Mouse (Mus musculus) kidney, embryonic 15.5 days (tissue): Measurements from ENCODE around the gene Khk. TPM values are rescaled to one million over a fixed set of nuclear protein-coding genes. Genes with fewer than 3 reads are reported as not detected.

Experiments used
- ATAC-seq: fragments of 200-750 bp; cut with Nextera tagmentation; replicated peaks from 2 replicates; pipeline ENCODE4 v1.8.0; 2017; ENCODE audit warnings: moderate TSS enrichment; ENCODE audit not compliant: low FRiP score
- H3K27ac ChIP-seq: fragments of 300-500 bp; sonication (generic); 2 replicates; pipeline ENCODE4 v1.5.1; 2015; ENCODE audit warnings: mild to moderate bottlenecking, inconsistent platforms
- H3K27me3 ChIP-seq: fragments of 300-500 bp; sonication (generic); 2 replicates; pipeline ENCODE4 v1.6.1; 2015; ENCODE audit warnings: inconsistent platforms
- H3K36me3 ChIP-seq: fragments of 300-500 bp; sonication (generic); 2 replicates; pipeline ENCODE4 v1.6.1; 2015; ENCODE audit warnings: inconsistent platforms
- H3K4me1 ChIP-seq: fragments of 300-500 bp; sonication (generic); 2 replicates; pipeline ENCODE4 v1.6.1; 2015; ENCODE audit warnings: inconsistent platforms
- H3K4me2 ChIP-seq: fragments of 300-500 bp; sonication (generic); 2 replicates; pipeline ENCODE4 v1.6.1; 2015; ENCODE audit warnings: moderate library complexity, mild to moderate bottlenecking, inconsistent platforms
- H3K4me3 ChIP-seq: fragments of 300-500 bp; sonication (generic); replicated peaks from 2 replicates; pipeline ENCODE4 v1.5.1; 2015; ENCODE audit warnings: mild to moderate bottlenecking, inconsistent platforms
- H3K9ac ChIP-seq: fragments of 300-500 bp; sonication (generic); 2 replicates; pipeline ENCODE4 v1.6.1; 2015; ENCODE audit warnings: mild to moderate bottlenecking, inconsistent platforms
- H3K9me3 ChIP-seq: fragments of 300-500 bp; sonication (generic); replicated peaks from 2 replicates; pipeline ENCODE4 v1.6.1; 2016; ENCODE audit warnings: inconsistent platforms
- WGBS: fragments of 180-500 bp; shearing (Covaris S2); methylation state at CpG from one replicate; pipeline ENCODE4 v1.1.7; 2015; ENCODE audit warnings: mixed read lengths; 5-methylcytosine and 5-hydroxymethylcytosine counted together
- polyA plus RNA-seq: library from polyadenylated mRNA; unstranded; fragments of >200 nt; fragmentation: Nextera tagmentation; extraction: Ambion mirVana; gene quantifications from 2 replicates; pipeline ENCODE4 v1.2.1, GENCODE M21; 2015

Khk gene
- polyA plus RNA-seq, 1 experiment from 2014 or later = 29.7 TPM

- peak overlapping the region; percentile 56 for H3K4me3 ChIP-seq
- peak overlapping the region; percentile 62 for H3K4me2 ChIP-seq
- H3K9ac ChIP-seq = peak overlapping the region; percentile 64
- H3K27me3 ChIP-seq = no peaks in the 10 kb centered on the region
- ATAC-seq = no peak
- peaks cover 32% of the 10 kb centered on the region for H3K36me3 ChIP-seq
- peaks cover 88% of the 10 kb centered on the region for H3K4me1 ChIP-seq
- H3K27ac ChIP-seq = peak overlapping the region; percentile 96
- 40% methylated on average over 6 of the region's 6 CpGs for WGBS
- H3K9me3 ChIP-seq = no peaks in the 10 kb centered on the region
Observed at GRCm38 (mm10) chr5:30914849-30915248, 6.4 kb upstream of the Khk start.

DNA sequence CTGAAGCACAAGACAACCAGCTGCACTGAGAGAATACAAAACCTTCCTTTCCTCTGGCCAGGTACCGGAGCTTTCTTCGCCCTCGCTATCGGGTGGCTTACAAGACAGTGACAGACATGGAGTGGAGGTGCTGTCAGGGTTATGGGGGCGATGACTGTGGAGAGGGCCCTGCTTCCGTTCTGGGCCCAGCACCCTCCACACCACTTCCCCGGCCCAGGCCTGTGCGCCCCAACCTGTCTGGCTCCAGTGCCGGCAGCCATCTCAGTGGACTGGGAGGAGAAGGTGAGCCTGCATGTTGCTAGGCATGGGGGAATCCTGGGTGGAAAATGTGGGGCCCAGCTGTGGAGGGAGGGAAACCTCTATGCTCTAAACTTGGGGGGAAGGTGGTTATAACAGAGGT is 5.8 kb upstream of the Khk start:
- Histone ChIP-seq H3K36me3 (peaks cover 38% of the 10 kb centered on the region), H3K27me3 (no peaks in the 10 kb centered on the region), H3K4me2 (peak overlapping the region; percentile 62), H3K9ac (peak overlapping the region; percentile 64), H3K4me3 (peak overlapping the region; percentile 56), H3K9me3 (no peaks in the 10 kb centered on the region), H3K27ac (peak overlapping the region; percentile 96), H3K4me1 (peaks cover 90% of the 10 kb centered on the region)
- ATAC-seq = peak; percentile 15
- WGBS = 36% methylated on average over 9 of the region's 9 CpGs

DNA sequence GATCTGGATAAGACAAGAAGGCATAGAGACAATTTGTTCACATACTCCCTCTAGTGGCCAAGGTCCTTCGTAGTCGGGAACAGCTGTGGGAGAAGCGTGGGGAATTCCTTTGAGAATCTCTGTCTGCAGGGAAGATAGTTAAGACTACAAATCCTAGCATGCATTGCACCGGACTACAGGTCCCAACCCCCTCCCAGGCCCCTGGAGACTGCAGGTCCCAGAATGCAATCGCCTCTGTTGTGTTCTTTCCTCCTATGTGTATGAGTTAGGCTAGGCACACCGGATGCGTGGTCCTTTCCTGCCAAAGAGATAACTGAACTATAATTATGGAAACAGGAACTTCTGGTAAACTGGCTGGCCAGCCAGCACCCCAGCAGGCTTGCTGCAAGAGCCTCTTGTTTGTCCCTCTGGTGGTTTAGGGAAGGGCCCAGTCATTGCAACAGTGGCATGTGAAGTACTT is 5.2 kb upstream of the Khk start:
- Histone ChIP-seq H3K4me1 (peaks cover 90% of the 10 kb centered on the region), H3K4me3 (peak overlapping the region; percentile 56), H3K9me3 (no peaks in the 10 kb centered on the region), H3K27ac (peak overlapping the region; percentile 96), H3K9ac (0 out of 2 replicates have a peak overlapping the region, but pooled peaks have one; percentile 31), H3K36me3 (peaks cover 43% of the 10 kb centered on the region), H3K27me3 (no peaks in the 10 kb centered on the region), H3K4me2 (peak overlapping the region; percentile 62)
- WGBS = 5% methylated on average over 7 of the region's 7 CpGs
- peak; percentile 72 for ATAC-seq

DNA sequence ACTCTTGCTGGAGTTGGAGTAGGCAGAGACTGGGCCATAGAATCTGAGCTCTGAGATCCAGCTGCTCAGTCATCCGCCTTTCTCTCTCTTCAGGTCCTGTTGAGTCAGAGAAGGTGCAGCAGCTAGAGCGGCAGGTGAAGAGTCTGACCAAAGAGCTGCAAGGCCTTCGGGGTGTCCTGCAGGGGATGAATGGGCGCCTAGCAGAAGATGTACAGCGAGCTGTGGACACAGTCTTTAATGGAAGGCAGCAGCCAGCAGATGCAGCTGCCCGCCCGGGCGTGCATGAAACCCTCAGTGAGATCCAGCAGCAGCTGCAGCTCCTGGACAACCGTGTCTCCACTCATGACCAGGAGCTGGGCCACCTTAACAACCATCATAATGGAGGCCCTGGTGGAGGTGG is 4.4 kb upstream of the Khk start:
- peaks cover 88% of the 10 kb centered on the region for H3K4me1 ChIP-seq

GRCm38 (mm10) chr5:30917348-30917747 is 3.9 kb upstream of the Khk start:
- peaks cover 45% of the 10 kb centered on the region for H3K36me3 ChIP-seq
- H3K27ac ChIP-seq = 0 out of 2 replicates have a peak overlapping the region, but pooled peaks have one; percentile 14
- no peak overlapping the region for H3K4me3 ChIP-seq
- H3K9ac ChIP-seq = no peak overlapping the region
- no peak for ATAC-seq
- H3K4me2 ChIP-seq = no peak overlapping the region
- no peaks in the 10 kb centered on the region for H3K9me3 ChIP-seq
- peaks cover 88% of the 10 kb centered on the region for H3K4me1 ChIP-seq
- WGBS = 91% methylated on average over 11 of the region's 11 CpGs
- H3K27me3 ChIP-seq = no peaks in the 10 kb centered on the region

More for the DNA sequence above, 4.4 kb upstream of the Khk start:
- H3K9me3 ChIP-seq = no peaks in the 10 kb centered on the region
- peak overlapping the region; percentile 62; the same call in 1 of the 2 replicates for H3K4me2 ChIP-seq
- ATAC-seq = no peak
- no peaks in the 10 kb centered on the region for H3K27me3 ChIP-seq
- no peak overlapping the region for H3K4me3 ChIP-seq
- 94% methylated on average over 9 of the region's 9 CpGs for WGBS
- no peak overlapping the region for H3K9ac ChIP-seq
- H3K27ac ChIP-seq = no peak overlapping the region
- H3K36me3 ChIP-seq = peaks cover 45% of the 10 kb centered on the region

DNA sequence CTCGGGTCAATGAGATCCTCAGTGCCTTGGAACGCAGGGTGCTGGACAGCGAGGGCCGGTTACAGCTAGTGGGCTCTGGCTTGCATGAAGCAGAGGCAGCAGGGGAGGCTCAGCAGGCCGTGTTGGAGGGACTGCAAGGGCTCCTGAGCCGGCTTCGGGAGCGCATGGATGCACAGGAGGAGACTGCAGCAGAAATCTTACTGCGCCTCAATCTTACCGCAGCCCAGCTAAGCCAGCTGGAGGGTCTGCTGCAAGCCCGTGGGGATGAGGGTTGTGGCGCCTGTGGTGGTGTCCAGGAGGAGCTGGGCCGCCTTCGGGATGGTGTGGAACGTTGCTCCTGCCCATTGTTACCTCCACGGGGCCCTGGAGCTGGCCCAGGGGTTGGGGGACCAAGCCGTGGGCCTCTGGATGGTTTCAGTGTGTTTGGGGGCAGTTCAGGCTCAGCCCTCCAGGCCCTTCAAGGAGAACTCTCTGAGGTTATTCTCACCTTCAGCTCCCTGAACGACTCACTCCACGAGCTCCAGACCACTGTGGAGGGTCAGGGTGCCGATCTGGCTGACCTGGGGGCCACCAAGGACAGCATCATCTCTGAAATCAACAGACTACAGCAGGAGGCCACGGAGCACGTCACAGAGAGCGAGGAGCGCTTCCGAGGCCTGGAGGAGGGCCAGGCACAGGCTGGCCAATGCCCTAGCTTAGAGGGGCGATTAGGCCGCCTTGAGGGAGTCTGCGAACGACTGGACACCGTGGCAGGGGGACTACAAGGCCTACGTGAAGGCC is 3.1 kb upstream of the Khk start:
- H3K36me3 ChIP-seq = peaks cover 45% of the 10 kb centered on the region
- no peaks in the 10 kb centered on the region for H3K9me3 ChIP-seq
- peaks cover 88% of the 10 kb centered on the region for H3K4me1 ChIP-seq
- H3K9ac ChIP-seq = no peak overlapping the region
- H3K4me3 ChIP-seq = no peak overlapping the region
- peak overlapping the region; percentile 9; the same call in 1 of the 2 replicates for H3K27ac ChIP-seq
- 86% methylated on average over 31 of the region's 31 CpGs for WGBS
- H3K27me3 ChIP-seq = no peaks in the 10 kb centered on the region
- no peak for ATAC-seq
- H3K4me2 ChIP-seq = no peak overlapping the region

DNA sequence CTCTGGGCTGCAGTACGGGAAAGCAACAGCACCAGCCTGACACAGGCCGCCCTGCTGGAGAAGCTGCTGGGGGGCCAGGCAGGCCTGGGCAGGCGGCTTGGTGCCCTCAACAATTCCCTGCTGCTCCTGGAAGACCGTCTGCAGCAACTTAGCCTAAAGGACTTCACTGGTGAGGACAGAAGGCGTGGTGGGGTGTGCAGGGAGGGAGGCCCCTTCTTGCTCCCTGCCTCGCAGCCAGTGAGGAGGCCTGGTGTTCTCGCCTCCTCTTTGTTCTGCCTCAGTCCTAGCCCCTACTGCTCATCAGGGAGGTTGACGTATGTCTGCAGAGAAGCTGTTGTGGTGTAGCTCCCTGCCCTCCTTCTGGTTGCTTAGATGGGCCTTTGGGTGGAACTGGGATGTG is 2.5 kb upstream of the Khk start:
- ATAC-seq = no peak
- Histone ChIP-seq H3K27me3 (no peaks in the 10 kb centered on the region), H3K9ac (no peak overlapping the region), H3K4me3 (no peak overlapping the region), H3K9me3 (no peaks in the 10 kb centered on the region), H3K27ac (no peak overlapping the region), H3K4me1 (peaks cover 82% of the 10 kb centered on the region), H3K4me2 (no peak overlapping the region), H3K36me3 (peaks cover 45% of the 10 kb centered on the region)
- 85% methylated on average over 8 of the region's 8 CpGs for WGBS

DNA sequence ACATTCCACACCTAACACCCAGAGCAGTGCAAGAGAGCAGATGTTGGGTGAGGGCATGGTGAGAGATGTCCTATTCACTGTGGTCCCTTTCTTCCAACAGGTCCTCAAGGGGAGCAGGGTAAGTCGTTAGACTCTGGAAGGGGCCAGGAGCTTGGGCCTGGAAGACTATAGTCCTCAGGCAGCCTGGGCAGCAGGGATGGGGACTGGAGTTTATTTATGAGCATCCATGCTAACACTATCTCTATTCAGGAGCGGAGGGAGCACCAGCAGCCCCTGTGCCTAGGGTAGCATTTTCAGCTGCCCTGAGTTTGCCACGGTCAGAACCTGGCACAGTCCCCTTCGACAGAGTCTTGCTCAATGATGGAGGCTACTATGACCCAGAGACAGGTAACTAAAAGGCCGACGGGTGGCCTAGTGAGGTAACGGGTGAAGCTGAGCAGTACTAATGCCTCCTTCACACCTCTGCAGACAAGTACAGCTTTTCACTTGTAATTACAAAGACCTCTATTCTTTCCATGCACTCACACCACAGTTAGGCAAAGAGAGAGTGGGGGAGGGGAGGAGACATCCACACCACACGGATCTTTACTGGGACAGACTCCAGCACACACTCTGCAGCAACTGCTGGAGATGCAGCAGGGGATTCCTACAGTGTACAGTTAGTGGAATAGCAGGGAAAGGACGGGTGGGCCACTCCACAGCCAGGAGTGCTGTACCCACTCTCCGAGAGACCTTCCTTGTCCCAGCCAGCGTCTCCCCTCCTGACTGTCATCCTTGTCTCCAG is 1.2 kb upstream of the Khk start:
- no peak overlapping the region for H3K4me3 ChIP-seq
- no peaks in the 10 kb centered on the region for H3K9me3 ChIP-seq
- peak overlapping the region; percentile 75; the same call in 1 of the 2 replicates for H3K4me2 ChIP-seq
- ATAC-seq = no peak
- peaks cover 48% of the 10 kb centered on the region for H3K36me3 ChIP-seq
- H3K4me1 ChIP-seq = peaks cover 69% of the 10 kb centered on the region
- H3K9ac ChIP-seq = no peak overlapping the region
- 68% methylated on average over 11 of the region's 11 CpGs for WGBS
- peak overlapping the region; percentile 95; the same call in 1 of the 2 replicates for H3K27ac ChIP-seq
- H3K27me3 ChIP-seq = no peaks in the 10 kb centered on the region

- no peaks in the 10 kb centered on the region for H3K9me3 ChIP-seq
- peak overlapping the region; percentile 95; the same call in 1 of the 2 replicates for H3K27ac ChIP-seq
- H3K4me1 ChIP-seq = peaks cover 63% of the 10 kb centered on the region
- no peaks in the 10 kb centered on the region for H3K27me3 ChIP-seq
- H3K4me2 ChIP-seq = peak overlapping the region; percentile 75
- no peak overlapping the region for H3K9ac ChIP-seq
- ATAC-seq = no peak
- 68% methylated on average over 19 of the region's 19 CpGs for WGBS
- peaks cover 51% of the 10 kb centered on the region for H3K36me3 ChIP-seq
- H3K4me3 ChIP-seq = 0 out of 2 replicates have a peak overlapping the region, but pooled peaks have one; percentile 57
Observed at GRCm38 (mm10) chr5:30920621-30921020, 610 bp upstream of the Khk start.

DNA sequence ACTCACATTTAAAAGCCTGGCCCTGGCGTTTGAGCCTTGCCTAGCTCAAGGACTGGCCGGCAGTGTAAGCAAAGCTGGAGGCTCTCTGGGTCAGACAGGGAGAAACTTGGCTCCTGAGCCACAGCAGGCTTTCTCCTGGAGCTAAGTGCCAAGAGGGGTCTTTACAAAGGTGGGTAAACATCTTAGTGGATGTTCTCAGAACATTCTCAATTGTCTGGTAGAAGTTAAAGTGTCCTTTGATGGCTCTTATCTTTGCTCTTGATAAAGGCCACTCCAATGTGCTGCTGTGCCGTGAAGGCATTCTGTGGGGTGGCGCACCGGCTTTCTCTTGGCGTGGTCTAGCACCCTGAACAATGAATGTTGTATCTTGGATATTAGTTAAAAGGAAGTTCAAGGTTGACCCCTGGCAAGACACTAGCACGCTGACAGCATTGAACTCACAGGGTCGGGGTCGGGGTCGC is 1.4 kb downstream of the Khk start:
- no peak for ATAC-seq
- no peaks in the 10 kb centered on the region for H3K27me3 ChIP-seq
- WGBS = 69% methylated on average over 10 of the region's 10 CpGs
- peak overlapping the region; percentile 49; the same call in 1 of the 2 replicates for H3K9ac ChIP-seq
- no peaks in the 10 kb centered on the region for H3K9me3 ChIP-seq
- H3K36me3 ChIP-seq = peaks cover 42% of the 10 kb centered on the region
- H3K4me3 ChIP-seq = peak overlapping the region; percentile 57
- peak overlapping the region; percentile 95; the same call in 1 of the 2 replicates for H3K27ac ChIP-seq
- peaks cover 49% of the 10 kb centered on the region for H3K4me1 ChIP-seq
- H3K4me2 ChIP-seq = peak overlapping the region; percentile 75

- no peak overlapping the region for H3K27ac ChIP-seq
- H3K27me3 ChIP-seq = no peaks in the 10 kb centered on the region
- no peak overlapping the region for H3K4me3 ChIP-seq
- ATAC-seq = no peak
- peak overlapping the region; percentile 75; the same call in 1 of the 2 replicates for H3K4me2 ChIP-seq
- H3K36me3 ChIP-seq = peaks cover 36% of the 10 kb centered on the region
- no peak overlapping the region for H3K9ac ChIP-seq
- H3K4me1 ChIP-seq = peaks cover 44% of the 10 kb centered on the region
- WGBS = 81% methylated on average over 6 of the region's 6 CpGs
- H3K9me3 ChIP-seq = no peaks in the 10 kb centered on the region
Observed at GRCm38 (mm10) chr5:30923119-30923518, 1.9 kb downstream of the Khk start.

- H3K9ac ChIP-seq = no peak overlapping the region
- WGBS = 81% methylated on average over 8 of the region's 8 CpGs
- peaks cover 37% of the 10 kb centered on the region for H3K4me1 ChIP-seq
- ATAC-seq = no peak
- peaks cover 22% of the 10 kb centered on the region for H3K36me3 ChIP-seq
- no peak overlapping the region for H3K27ac ChIP-seq
- no peak overlapping the region for H3K4me3 ChIP-seq
- no peaks in the 10 kb centered on the region for H3K27me3 ChIP-seq
- no peaks in the 10 kb centered on the region for H3K9me3 ChIP-seq
- H3K4me2 ChIP-seq = no peak overlapping the region
Observed at GRCm38 (mm10) chr5:30924614-30925013, 3.4 kb downstream of the Khk start.
